Mouse (Mus musculus) lung, adult 2 months (tissue): ENCODE measurements around the gene Btd.

ENCODE experiments used
- CTCF ChIP-seq: fragments of 200-500 bp; IDR thresholded peaks from 2 replicates; pipeline ENCODE4 v1.5.1; 2011; ENCODE audit warnings: mild to moderate bottlenecking, low read length, control low read depth; ENCODE audit not compliant: insufficient read depth
- POLR2A ChIP-seq: fragments of 200-500 bp; IDR thresholded peaks from 2 replicates; pipeline ENCODE4 v1.6.1; 2011; ENCODE audit warnings: low read depth, mild to moderate bottlenecking, control low read depth, low read length, borderline replicate concordance; ENCODE audit errors: extremely low read depth

- TF ChIP-seq CTCF (no peak), POLR2A (no peak)
Observed at GRCm38 (mm10) chr14:31700376-31700775, 59.5 kb downstream of the Btd start.
